ENCODE assay signal across 1 mouse cellular context in the genomic region with DNA sequence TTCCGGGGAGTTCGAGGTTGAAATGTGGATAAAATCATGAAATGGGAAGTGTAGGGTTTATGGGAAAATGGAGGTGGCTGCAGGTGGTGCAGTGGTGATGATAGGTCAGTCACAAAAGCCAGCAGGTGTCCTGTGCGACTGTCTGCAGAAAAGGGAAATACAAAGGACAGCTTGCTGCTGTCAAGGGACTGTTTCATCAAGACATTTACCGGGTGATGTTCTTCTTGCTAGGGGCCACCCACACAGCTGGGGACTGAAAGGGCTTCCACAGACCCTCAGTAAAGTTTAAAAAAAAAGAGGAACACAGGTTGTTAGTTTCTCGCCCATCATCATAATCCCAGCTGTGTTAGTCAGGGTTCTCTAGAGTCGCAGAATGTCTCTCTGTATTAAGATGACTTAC.
TF ChIP-seq lines count a peak whose summit lies in the region.

No protein-coding gene starts in this region.

TF ChIP-seq in CH12.LX, 34 proteins besides CTCF, POLR2A, EP300 and RAD21 (continued from another document):
- TF ChIP-seq RCOR1 (conservative IDR thresholded peaks at IDR 0.05; ENCODE audit: low read depth, low read length): no peak
- TF ChIP-seq MAX (IDR thresholded peaks at IDR 0.05; ENCODE audit: low read length): no peak
- TF ChIP-seq MXI1 (IDR thresholded peaks at IDR 0.05; ENCODE audit: low read depth, low read length): no peak
- no peak for TF ChIP-seq BHLHE40 (IDR thresholded peaks at IDR 0.05; ENCODE audit: low read depth, low read length)
- TF ChIP-seq KAT2A (IDR thresholded peaks at IDR 0.05; ENCODE audit: insufficient replicate concordance, low read length): no peak
- TF ChIP-seq SIN3A (IDR thresholded peaks at IDR 0.05; ENCODE audit: low read length): no peak
- TF ChIP-seq ZMIZ1 (IDR thresholded peaks at IDR 0.05; ENCODE audit: low read depth, low read length): no peak
TF ChIP-seq in CH12.LX: peak in this region for 0.
